ENCODE assay signal across 8 mouse cellular contexts in genomic region chr1:160080800-160081436, GRCm38 (mm10). TPM values are rescaled to one million over a fixed set of nuclear protein-coding genes. Genes with fewer than 3 reads are reported as not detected.
DNase-seq lines count a peak whose midpoint lies in the region; ATAC-seq and TF ChIP-seq lines count a peak whose summit lies in the region.

No protein-coding gene starts in this region.

- no peaks in the 10 kb centered on the region for H3K9me3 ChIP-seq in E14TG2a.4 (ENCODE audit: low read length)
- no peaks in the 10 kb centered on the region for H3K9me3 ChIP-seq in liver, postnatal 0 days (ENCODE audit: low read length)
- H3K9me3 ChIP-seq in neural tube, embryonic 14.5 days (ENCODE audit: control insufficient read depth, low read length): no peaks in the 10 kb centered on the region

- peak; percentile 76 for ATAC-seq in erythroblast, adult 5-6 weeks (replicated peaks; ENCODE audit: low FRiP score, poor library complexity, severe bottlenecking)
- peak; percentile 52 for ATAC-seq in liver, postnatal 0 days
- ATAC-seq in neural tube, embryonic 14.5 days (ENCODE audit: low read depth): peak; percentile 66; the same call in 1 of the 2 replicates

- no peaks in the 10 kb centered on the region for H3K36me3 ChIP-seq in E14TG2a.4 (ENCODE audit: insufficient read depth, low read length)
- peaks cover 13% of the 10 kb centered on the region for H3K36me3 ChIP-seq in liver, postnatal 0 days (replicated peaks; ENCODE audit: insufficient read depth, low read length)
- no peaks in the 10 kb centered on the region for H3K36me3 ChIP-seq in neural tube, embryonic 14.5 days (ENCODE audit: control insufficient read depth, insufficient read depth, low read length)

- DNase-seq in brain, adult 2 months (ENCODE audit: low read depth, low spot score): peak; percentile 79
- peak; percentile 80 to 89 for DNase-seq in heart, postnatal 10 days
- DNase-seq in kidney, postnatal 4 days: peak; percentile 86 to 88
- DNase-seq in liver, postnatal 0 days: peak; percentile 88
- peak; percentile 51 to 71 for DNase-seq in thymus, adult 18-20 months

- no peaks in the 10 kb centered on the region for H3K27me3 ChIP-seq in E14TG2a.4 (ENCODE audit: insufficient read depth, low read length)
- no peaks in the 10 kb centered on the region for H3K27me3 ChIP-seq in liver, postnatal 0 days (ENCODE audit: insufficient read depth, low read length)
- no peaks in the 10 kb centered on the region for H3K27me3 ChIP-seq in neural tube, embryonic 14.5 days (ENCODE audit: control insufficient read depth, insufficient read depth, low read length)

- no peak overlapping the region for H3K4me2 ChIP-seq in liver, postnatal 0 days (ENCODE audit: low read depth, low read length)
- no peak overlapping the region for H3K4me2 ChIP-seq in neural tube, embryonic 14.5 days (ENCODE audit: low read depth, low read length)

- H3K4me1 ChIP-seq in E14TG2a.4 (replicated peaks; ENCODE audit: low read depth, low read length): no peaks in the 10 kb centered on the region
- peaks cover 4% of the 10 kb centered on the region; the same call in 1 of the 2 replicates for H3K4me1 ChIP-seq in liver, postnatal 0 days (ENCODE audit: insufficient read depth)
- H3K4me1 ChIP-seq in neural tube, embryonic 14.5 days (ENCODE audit: control insufficient read depth, insufficient read depth, low read length): no peaks in the 10 kb centered on the region

- peak; percentile 73 for TF ChIP-seq CTCF in E14TG2a.4 (conservative IDR thresholded peaks at IDR 0.05; ENCODE audit: low read length)
- peak; percentile 98 for TF ChIP-seq CTCF in liver, postnatal 0 days (IDR thresholded peaks at IDR 0.05; ENCODE audit: low read depth)

- no peak overlapping the region for H3K9ac ChIP-seq in liver, postnatal 0 days (replicated peaks)
- H3K9ac ChIP-seq in neural tube, embryonic 14.5 days (replicated peaks; ENCODE audit: low read depth, low read length): no peak overlapping the region

- H3K4me3 ChIP-seq in E14TG2a.4 (replicated peaks; ENCODE audit: low read length): no peak overlapping the region
- H3K4me3 ChIP-seq in liver, postnatal 0 days (ENCODE audit: low read depth, low read length): no peak overlapping the region
- no peak overlapping the region for H3K4me3 ChIP-seq in neural tube, embryonic 14.5 days (ENCODE audit: low read depth, low read length)

- no peak for TF ChIP-seq EP300 in liver, postnatal 0 days (IDR thresholded peaks at IDR 0.05; ENCODE audit: low read depth)

- no peak overlapping the region for H3K27ac ChIP-seq in liver, postnatal 0 days (ENCODE audit: low read depth)
- H3K27ac ChIP-seq in neural tube, embryonic 14.5 days (ENCODE audit: low read depth, low read length): no peak overlapping the region

- 29% methylated on average over 2 of the region's 2 CpGs for WGBS in liver, postnatal 0 days (ENCODE audit: insufficient replicate concordance)
- 31% methylated on average over 2 of the region's 2 CpGs for WGBS in neural tube, embryonic 14.5 days

- intact Hi-C loops in heart, postnatal 10 days (cut with DNase I): loop anchor here (1.0 to 2.0 kb wide), 3 partner anchors 170 to 684 kb away; partner anchors contain the start of gene Tnr

RNA-seq across cellular contexts. Expression of gene 4930523C07Rik, which starts 36.7 kb away (rescaled TPM):
- total RNA-seq in erythroblast, adult 5-6 weeks (2015; ENCODE audit: low replicate concordance): 11.7 and 14.2 TPM in 2 replicates
- 30.2 and 31.4 TPM in 2 replicates for total RNA-seq in erythroblast, adult 5-6 weeks (2017; ENCODE audit: low replicate concordance)
- 10 to 100 TPM; 29.9 to 36.6 TPM for total RNA-seq in heart, postnatal 10 days (2021)
- 16.5 and 23.0 TPM in 2 replicates for polyA plus RNA-seq in liver, postnatal 0 days (2015; fragmentation: Nextera tagmentation; extraction: Ambion mirVana)
- 1.4 and 3.3 TPM in 2 replicates for polyA plus RNA-seq in neural tube, embryonic 14.5 days (2014; fragmentation: Nextera tagmentation; extraction: Ambion mirVana)
